Mouse (Mus musculus): ENCODE data around the gene Capn5.

The Capn5 gene

GRCm38 (mm10) chr7:98148721-98149407 lies 29.2 kb downstream of the Capn5 start:
- no peak for DNase-seq (ENCODE audit: low spot score in 2 of 2)

GRCm38 (mm10) chr7:98147766-98148165 lies 30.3 kb downstream of the Capn5 start:
- no peak for DNase-seq (ENCODE audit: low spot score in 2 of 2)

- no peak for DNase-seq (ENCODE audit: low spot score in 2 of 2)
Measured at GRCm38 (mm10) chr7:98146447-98146845, 31.6 kb downstream of the Capn5 start.

- DNase-seq (ENCODE audit: low spot score in 2 of 2): peak in 1 of 2 experiments; percentile 23
Measured at GRCm38 (mm10) chr7:98145842-98146446, 32.1 kb downstream of the Capn5 start.

GRCm38 (mm10) chr7:98145402-98145801 lies 32.7 kb downstream of the Capn5 start, which contains the start of gene Omp:
Omp (minus strand) TSS chr7:98145502.
- no peak for DNase-seq (ENCODE audit: low spot score in 2 of 2)

- DNase-seq (ENCODE audit: low spot score in 2 of 2): no peak
Measured at GRCm38 (mm10) chr7:98142648-98143047, 35.4 kb downstream of the Capn5 start.

- no peak for DNase-seq (ENCODE audit: low spot score in 2 of 2)
Measured at GRCm38 (mm10) chr7:98142247-98142646, 35.8 kb downstream of the Capn5 start.

- DNase-seq (ENCODE audit: low spot score in 2 of 2): no peak
Measured at GRCm38 (mm10) chr7:98141206-98141605, 36.9 kb downstream of the Capn5 start.

GRCm38 (mm10) chr7:98140597-98140996 lies 37.5 kb downstream of the Capn5 start:
- DNase-seq (ENCODE audit: low spot score in 2 of 2): no peak

GRCm38 (mm10) chr7:98139216-98139615 lies 38.9 kb downstream of the Capn5 start:
- no peak for DNase-seq (ENCODE audit: low spot score in 2 of 2)

GRCm38 (mm10) chr7:98137995-98138394 lies 40.1 kb downstream of the Capn5 start:
- DNase-seq (ENCODE audit: low spot score in 2 of 2): no peak

- no peak for DNase-seq (ENCODE audit: low spot score in 2 of 2)
Measured at GRCm38 (mm10) chr7:98137583-98137982, 40.5 kb downstream of the Capn5 start.

- no peak for DNase-seq (ENCODE audit: low spot score in 2 of 2)
Measured at GRCm38 (mm10) chr7:98131751-98132150, 46.3 kb downstream of the Capn5 start.

GRCm38 (mm10) chr7:98125473-98125872 lies 52.6 kb downstream of the Capn5 start:
- no peak for DNase-seq (ENCODE audit: low spot score in 2 of 2)

- DNase-seq (ENCODE audit: low spot score in 2 of 2): no peak
Measured at GRCm38 (mm10) chr7:98124701-98125100, 53.4 kb downstream of the Capn5 start.

GRCm38 (mm10) chr7:98121673-98122072 lies 56.4 kb downstream of the Capn5 start:
- peak in 1 of 2 experiments; percentile 44 for DNase-seq (ENCODE audit: low spot score in 2 of 2)

- DNase-seq (ENCODE audit: low spot score in 2 of 2): no peak
Measured at GRCm38 (mm10) chr7:98121241-98121640, 56.8 kb downstream of the Capn5 start.

GRCm38 (mm10) chr7:98120325-98120724 lies 57.7 kb downstream of the Capn5 start:
- peak; percentile 75 to 78 for DNase-seq (ENCODE audit: low spot score in 2 of 2)

- DNase-seq (ENCODE audit: low spot score in 2 of 2): no peak
Measured at GRCm38 (mm10) chr7:98119961-98120232, 58.2 kb downstream of the Capn5 start.

GRCm38 (mm10) chr7:98119179-98119960 lies 58.7 kb downstream of the Capn5 start, which contains the start of gene Myo7a:
Myo7a (minus strand) TSS chr7:98119524.
- DNase-seq (ENCODE audit: low spot score in 2 of 2): no peak

GRCm38 (mm10) chr7:98117012-98117660 lies 60.9 kb downstream of the Capn5 start:
- DNase-seq (ENCODE audit: low spot score in 2 of 2): peak in 1 of 2 experiments; percentile 24

GRCm38 (mm10) chr7:98114656-98115055 lies 63.4 kb downstream of the Capn5 start:
- DNase-seq (ENCODE audit: low spot score in 2 of 2): no peak
